Mouse (Mus musculus) bone marrow, adult 2 months (tissue): ENCODE data around the gene Cwc22.

Experiments
- CTCF ChIP-seq: fragments of 200-500 bp; IDR thresholded peaks from 2 replicates; pipeline ENCODE4 v1.5.1; 2011; ENCODE audit warnings: low read length, control low read depth; ENCODE audit not compliant: control insufficient read depth, insufficient read depth
- POLR2A ChIP-seq: fragments of 200-500 bp; IDR thresholded peaks from 2 replicates; pipeline ENCODE4 v1.6.1; 2011; ENCODE audit warnings: low read depth, mild to moderate bottlenecking, control low read depth, low read length, borderline replicate concordance; ENCODE audit not compliant: control insufficient read depth

DNA sequence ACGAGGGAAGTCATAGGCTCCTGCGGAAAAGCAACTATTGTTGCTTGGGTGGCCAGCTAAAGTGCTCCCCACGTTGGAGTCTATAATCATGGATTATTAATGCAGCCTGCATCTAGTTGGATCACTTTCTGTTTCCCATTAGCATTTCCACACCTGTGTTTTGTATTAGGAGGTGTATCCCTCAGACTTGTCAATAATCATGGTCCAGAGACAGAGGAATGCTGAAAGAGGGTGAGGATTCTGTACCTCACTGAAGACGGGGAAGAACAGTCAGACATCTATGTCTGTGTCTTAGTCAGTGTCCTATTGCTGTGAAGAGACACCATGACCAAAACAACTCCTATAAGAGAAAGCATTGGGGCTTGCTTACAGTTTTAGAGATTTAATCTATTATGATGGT is 63.2 kb downstream of the Cwc22 start:
- TF ChIP-seq CTCF (no peak), POLR2A (no peak)
